Mouse (Mus musculus) gastrocnemius, adult 18-20 months (tissue): ENCODE measurements around the gene En2. TPM values are rescaled to one million over a fixed set of nuclear protein-coding genes. Genes with fewer than 3 reads are reported as not detected.

ENCODE experiments used
- DNase-seq: peaks from one replicate; pipeline ENCODE4 v3.0.0; 2021; ENCODE audit warnings: low spot score
- long read RNA-seq, 2 experiments: library from polyadenylated mRNA; stranded (forward); transcript quantifications; one replicate each; pipeline ENCODE4 v2.0.0; 2021
- total RNA-seq, 2 experiments: library from RNA; stranded (reverse); gene quantifications; 2 replicates each; pipeline ENCODE4 v1.2.3; 2021

Gene En2
- under 1 TPM; 0.21 to 0.23 TPM for total RNA-seq
- long read RNA-seq, experiment 1, partial matches to known transcripts: 0 of 1 reads
- long read RNA-seq, experiment 1, other reads (novel, unspliced or antisense): 0 of 1 reads
- long read RNA-seq, experiment 2, partial matches to known transcripts: 0 of 1 reads
- long read RNA-seq, experiment 2, other reads (novel, unspliced or antisense): 0 of 1 reads

DNA sequence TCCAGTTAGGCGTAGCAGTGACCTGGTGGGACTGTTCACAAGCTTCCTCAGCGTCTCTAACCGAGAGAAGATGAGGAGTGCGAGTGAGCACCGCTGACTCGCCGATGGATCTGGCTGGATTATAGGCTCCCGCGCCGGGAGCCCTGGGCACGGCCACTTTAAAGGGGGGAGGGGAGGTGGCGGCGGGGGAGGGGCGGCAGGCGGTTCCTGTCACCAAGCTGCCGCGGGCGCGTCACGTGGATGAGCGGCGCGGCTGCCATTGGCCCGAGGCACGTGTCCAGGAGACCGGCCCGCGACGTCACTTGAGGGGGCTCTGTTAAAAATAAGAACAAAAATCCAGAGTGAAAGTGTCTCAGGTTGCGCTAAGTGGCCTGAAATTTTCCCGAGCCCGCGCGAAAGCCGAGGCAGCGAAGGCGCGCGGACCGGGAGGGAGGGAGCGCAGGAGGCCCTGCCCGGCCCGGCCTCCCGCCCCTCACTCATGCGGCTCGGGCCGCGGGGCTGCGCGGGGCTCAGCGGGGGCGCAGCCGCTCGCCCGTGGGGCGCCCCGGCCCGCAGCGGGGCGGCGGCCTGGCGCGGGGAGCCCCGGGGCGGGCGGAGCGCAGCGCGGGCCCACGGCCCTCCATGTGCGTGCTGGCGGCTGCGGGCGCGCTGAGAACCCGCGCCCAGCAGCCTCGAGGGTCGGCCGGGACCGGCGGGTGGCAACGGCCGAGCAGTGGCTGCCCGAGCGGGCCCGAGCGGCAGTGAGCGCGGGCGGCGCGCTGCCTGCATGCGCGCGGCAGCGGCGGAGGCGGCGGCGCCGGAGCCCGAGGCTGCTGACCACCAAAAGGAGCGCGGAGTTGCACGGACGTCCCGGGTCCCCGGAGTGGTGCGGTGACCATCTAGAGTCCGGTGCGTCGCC is at the start of gene En2:
Gene En2 (plus strand): TSS at position 337 of the 898 bp plus-strand sequence.
- DNase-seq: peak; percentile 51

DNA sequence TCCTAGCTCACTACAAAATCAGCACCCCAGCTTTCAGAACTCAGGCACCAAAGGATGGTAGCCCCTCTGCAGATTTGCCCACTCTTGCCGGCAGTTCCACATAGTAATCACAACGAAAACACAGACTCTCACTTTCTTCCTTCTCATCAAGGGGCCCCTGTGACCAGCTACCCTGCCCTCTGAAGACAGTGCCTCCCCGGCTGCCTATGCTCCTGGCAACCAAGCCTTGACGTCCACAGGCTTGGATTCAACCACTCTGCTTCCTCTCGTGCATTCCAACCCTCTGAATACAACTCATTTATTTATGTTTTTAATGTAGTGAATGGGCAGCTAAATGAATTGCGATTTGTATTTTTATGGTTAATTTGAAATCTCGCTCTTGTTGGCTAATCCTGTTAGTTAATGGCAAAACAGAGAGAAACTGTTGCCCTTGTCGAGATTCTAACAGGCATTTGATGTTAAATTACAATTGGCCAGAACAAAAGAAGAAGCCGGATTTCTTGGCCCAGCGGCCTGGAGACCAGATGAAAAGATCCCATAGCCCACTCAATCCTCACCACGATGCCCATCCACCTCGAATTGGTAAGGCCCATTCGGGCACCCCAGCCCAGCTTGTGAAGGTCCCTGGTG is 48.1 kb upstream of the En2 start:
- no peak for DNase-seq

DNA sequence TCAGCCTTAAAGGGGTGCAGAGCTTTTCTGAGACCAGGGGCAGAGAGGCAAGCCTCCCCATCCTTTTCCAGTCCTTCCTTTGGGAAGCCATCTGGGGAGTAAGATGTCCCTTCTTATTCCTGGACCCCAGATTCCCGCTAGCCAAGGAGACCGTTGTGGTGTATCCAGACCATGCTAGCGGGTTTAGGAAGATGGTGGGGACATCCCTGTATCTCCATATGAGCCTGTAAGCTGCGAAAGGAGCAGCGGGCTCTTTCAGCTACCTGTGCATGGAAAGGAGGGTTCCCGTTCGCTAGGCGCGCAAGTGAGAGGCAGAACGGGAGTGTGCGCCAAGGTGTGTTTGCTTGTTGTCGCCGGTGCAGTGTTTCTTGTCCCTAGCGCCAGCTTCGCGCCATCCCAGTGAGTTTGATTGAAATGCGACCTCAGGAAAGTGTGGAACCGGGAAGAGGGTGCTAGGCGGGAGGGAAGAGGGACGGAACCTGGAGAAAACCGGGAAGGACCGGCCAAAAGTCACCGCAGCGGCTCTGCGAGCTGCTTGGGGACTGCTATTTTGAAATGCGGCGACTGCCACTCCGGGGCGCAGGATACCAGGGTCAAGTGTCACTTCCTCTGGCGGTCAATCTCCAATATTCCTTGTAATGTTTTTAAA is 47.5 kb upstream of the En2 start:
- DNase-seq: no peak

DNA sequence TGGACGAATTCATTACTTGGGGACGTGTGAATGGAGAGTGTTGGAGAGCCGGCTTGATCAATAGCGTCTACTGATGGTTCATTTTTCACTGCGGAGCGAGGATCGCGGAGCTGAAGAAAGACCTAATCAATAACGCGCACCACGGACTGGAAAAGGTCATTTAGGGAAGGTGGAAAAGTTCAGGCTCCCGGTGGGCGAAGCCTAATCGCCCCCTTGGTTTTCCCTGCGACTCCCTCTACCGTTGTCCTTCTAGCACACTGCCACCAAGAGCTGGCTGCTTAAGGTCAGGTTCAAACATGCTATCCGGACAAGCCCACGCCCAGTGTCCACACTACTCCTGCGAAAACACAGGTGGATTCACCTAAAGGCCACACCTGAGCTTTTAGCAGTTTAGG is 47.0 kb upstream of the En2 start:
- DNase-seq: no peak

DNA sequence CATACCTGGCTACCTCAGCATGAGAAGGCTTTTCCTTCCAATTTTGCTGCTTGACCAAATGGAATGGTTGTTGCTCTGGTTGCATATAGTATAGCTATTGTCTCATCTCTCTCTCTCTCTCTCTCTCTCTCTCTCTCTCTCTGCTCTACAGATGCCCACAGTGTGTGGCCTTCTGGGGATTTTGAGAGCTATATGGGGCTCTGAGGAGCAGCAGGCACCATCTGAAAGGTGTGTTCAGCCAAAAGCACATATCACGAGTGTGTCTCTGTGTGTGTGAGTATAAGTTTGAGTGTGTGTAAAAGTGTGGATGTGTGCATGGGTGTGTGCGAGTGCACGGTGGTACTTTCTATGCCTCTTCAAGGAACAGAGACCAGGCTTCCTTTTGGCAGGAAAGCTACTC is 45.9 kb upstream of the En2 start:
- DNase-seq: no peak

DNA sequence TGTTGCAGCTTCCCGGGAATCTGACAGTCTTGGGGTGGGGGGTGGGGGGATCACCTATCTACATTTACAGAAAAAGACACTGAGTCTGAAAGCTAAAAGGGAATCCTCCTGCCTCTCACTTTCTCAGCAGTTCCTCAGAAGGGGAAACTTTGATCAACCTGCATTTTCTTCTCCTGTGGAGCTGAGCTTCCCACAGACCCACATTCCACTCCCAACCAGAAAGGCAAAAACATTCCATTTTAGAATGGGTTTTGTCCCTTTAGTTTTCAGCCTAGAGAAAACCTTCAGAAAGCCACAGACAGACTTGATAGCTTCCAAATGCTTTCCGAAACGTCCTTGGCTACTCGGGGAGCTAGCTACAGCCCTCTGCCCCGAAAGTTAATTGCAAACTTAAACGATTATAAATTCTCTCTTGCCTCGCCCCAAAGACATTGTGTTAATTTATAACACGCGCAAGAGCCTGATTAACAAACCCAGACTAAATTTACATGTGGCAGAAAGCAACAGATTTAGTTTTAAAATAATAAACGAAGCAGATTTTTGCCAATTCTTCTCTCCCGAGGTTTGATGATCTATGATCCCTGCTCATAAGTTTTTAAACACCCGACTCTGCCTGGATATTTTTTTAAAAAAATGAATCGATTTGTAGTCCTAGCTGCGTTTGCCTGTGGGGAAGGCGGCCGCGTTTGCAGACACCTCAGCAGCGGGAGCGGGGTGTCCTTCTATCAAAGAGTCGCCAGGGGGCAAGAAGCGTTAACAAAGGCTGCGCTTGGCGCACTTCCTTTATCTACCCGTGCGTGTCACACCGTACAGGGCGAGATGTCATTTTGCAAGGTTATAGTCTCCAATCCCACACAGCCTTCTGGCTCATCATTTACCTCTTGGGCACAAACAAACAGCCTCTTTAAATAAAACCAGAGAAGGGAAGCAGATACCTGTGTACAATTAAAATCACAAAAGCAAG is 42.7 kb upstream of the En2 start:
- DNase-seq: peak; percentile 36

DNA sequence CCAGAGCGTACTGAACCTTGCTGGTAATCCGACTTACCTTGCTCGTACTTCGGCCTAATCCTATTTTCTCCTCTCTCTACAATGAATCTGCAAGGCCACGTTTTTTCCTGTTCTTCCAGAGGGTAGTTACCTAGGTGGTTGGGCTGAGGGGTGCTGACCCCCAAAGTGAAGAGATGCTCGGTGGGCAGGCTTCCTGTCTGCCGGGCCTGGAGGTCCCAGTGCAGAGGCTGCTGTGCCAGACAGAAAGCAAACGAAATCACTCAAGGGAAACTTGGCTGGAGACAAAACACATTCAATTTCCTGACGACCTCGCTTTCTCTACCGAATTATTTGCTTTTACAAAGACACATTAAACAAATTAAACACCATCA is 42.1 kb upstream of the En2 start:
- no peak for DNase-seq

DNA sequence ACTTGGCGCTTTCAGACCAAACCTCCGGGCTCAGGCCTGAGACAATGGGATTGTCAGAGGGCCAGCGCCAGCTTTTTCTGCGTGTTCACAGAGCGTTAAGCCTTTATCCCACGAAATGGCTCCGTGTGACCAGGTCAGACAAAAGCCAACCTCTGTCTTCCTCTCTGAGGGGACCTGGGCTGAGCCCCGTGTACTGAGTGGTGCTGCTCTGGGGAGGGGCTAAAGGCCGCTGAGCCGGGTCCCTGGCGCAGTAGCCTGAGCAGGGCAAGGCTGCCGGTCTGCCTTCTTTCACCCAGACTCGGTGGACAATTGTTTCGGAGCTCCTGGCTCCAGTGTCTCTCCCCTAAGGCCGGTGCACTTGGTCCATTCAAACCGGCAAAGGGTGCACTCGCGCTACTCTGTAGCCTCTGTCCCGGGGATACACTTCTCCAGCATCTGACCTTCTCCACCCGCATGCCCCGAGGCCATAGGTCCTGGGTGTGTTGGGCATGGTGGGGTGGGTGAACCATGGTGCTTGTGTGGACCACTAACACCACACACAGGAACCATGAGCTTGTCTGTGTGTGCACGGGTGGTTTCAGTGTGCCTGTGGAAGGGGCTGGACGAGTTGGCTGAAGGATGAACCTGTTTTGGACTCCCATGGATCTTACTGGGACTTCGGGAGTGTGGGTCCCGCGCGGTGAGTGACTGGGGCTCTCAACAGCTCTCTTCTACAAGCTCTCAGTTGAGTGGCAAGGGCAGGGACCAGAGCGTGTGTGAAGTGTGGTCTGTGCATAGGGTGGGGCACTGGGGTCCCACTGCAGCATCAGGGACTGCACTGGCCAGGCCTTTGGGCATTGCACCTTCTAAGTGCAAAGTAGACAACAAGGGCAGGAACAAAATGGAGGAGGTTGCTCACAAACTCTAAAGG is 40.9 kb upstream of the En2 start:
- no peak for DNase-seq

DNA sequence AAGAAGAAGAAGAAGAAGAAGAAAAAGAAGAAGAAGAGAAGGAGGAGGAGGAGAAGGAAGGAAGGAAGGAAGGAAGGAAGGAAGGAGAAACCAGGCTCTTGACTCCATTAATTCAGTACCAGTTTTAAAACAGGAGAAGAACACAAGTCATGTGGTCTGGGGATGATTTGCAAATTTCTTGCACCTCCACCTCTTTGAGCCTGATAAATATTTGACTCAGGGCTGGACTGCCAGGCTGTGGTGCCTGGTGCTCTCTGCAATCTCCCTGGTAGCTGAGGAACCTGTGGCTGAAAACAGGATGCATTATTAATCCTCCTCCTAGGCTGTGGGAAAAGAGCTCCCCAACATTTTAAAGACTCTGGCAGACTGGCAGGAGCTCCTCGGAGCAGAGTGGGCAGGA is 36.6 kb upstream of the En2 start:
- DNase-seq: no peak

DNA sequence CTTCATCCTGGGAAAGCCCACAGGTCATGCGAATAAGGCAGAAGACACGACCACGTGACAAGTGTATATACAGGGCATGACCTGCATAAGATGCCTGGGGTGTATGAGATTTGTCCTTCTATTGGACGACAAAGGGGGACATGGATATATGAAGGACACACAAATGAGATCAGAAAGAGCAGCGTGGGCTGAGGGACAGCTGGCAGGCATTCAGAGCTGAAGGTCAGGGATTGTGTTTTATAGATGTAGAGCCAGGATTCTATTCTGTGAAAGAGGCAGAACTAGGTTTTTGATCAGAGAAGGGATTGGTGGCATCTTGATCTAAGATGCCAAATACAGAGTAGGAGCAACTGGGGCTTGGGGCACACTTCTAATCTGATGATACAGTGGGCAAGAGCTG is 33.3 kb upstream of the En2 start:
- no peak for DNase-seq

DNA sequence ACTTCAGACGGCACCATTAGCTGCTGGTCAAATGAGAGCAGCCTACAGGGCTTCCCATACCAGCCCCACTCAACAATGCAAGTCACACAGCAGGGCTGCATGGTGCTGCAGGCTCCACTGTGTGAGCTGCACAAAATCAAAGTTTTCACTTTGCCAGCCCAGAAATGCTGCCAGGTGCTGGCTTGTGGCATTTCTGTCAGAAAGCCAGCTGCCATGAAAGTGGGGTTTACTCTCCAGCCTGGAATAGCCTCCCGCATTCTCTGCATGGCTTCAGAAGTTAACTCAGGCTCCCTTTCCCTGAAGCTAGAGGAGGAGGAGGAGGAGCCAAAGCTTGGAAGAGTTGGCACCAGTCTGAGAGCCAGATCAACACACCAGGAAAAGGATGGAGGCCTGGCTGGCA is 29.1 kb upstream of the En2 start:
- no peak for DNase-seq

DNA sequence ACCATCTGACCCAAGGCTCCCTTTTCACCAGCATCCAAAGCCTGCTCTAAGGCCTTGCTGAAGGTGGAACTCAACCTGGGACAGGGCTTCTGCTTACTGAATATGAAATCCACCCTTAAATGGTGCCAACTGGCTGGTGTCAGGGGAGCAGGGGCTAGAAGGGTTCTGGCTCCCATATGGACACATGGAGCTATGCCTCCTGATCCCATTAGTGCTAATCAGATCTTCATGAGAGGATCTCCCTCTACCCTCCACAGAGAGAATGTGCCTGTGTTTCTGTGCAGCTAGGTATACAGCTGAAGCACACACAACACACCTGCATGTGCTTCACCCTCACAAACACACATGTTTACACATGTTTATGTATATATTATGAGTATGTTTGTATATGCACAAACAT is 20.9 kb upstream of the En2 start:
- DNase-seq: no peak

DNA sequence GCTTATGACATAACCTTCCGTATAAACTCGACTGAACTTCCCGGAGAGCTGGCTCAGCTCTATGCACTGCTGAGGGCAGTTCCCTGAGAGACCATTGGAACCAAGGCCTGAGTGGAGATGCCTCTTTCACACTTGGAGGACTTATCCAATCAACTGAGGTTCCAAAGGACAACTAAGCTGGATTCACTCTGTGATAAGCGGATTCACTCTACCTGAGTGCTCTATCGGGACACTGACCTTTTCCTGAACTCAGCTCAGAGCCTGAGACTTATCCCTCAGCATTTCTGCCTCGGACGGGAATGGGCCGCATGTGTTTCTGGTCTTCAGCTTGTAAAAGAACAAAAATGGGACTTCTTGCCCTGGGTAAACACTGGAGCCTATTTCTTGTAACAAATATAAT is 19.5 kb upstream of the En2 start:
- no peak for DNase-seq

DNA sequence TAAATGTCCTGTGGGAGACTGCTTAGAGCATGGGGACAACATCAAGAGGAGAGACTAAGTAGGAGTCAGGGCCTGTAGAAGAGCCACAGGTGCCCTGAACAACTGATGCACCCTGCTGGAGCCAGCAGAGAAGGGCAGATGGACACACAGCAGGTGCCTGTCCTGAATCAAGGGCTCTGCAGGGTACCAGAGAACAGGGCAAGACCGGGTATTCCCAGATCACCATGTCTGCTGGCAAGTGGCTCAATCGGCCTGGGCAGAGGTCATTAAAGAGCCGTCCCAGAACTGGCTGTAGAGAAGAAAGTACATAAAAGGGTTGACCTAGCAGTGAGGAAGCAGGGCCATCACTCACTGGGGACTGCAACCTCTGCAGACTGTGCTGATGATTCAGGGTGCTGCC is 17.0 kb upstream of the En2 start:
- no peak for DNase-seq

DNA sequence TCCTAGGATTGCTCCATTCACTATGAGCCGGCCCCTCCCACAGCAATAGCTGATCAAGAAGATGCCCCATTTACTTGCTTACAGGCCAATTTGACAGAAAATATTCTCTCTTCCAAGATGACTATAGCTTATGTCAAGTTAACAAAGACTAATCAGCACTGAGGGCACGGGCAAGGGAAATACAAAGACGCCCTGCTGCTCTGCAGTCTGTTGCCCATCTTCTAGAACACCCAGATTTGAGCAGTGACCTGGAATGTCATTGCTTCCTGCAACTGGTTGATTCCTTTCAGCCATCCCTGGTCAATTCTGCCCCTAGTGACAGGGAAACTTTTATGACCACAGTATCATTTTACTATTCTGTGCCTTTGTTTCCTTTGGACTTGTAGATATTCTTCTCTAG is 16.1 kb upstream of the En2 start:
- DNase-seq: no peak

DNA sequence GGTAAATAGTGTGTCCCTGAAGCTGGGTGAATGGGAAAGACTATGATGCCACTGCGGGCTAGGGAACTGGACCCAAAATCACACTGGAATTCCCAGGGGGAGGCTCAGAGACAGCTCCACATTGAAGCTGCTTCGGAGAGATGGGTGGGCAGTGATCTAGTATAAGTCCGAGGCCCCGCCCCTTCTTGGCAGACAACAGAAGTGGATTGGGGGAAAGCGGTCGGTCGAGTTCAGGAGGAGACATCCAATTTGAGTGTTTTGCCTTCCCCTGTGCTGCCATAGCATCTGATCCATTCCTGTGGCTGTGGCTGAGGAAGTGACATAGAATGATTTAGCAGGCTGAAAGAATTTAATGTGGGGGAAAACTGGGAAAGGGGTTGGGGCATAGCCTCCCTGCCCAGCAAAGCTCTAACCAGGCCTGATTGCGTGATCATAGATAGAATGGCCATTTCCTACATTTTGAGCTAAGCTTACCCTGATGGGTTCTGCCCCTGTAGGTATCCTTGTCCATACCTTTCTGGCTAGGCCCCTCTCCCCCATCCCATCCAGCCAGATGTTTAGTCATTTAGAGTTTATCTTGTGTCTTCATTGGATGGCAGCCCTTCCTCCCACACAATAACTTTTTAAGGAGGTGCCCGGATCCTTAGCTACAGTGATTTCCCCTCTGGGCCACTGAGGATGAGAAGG is 8.3 kb upstream of the En2 start:
- DNase-seq: no peak

DNA sequence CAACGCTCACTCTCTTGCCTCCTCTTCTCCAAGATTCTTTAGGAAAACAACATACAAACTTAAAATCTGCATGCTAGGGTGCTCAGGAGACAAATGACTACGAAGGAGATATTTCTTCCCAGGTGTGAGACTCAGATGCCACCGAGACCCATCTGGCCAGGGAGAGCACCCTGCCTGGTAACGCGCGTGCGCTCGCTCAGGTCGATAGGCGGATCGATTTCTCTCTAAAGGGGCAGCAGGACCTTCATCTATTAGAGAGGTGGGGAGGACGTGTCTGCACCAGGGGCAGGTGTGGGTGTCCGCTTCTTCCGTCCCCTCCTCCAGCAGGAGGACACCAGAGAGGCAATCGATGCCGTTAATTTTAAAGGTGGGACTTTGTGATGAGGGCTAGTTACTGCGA is 7.7 kb upstream of the En2 start:
- DNase-seq: no peak

DNA sequence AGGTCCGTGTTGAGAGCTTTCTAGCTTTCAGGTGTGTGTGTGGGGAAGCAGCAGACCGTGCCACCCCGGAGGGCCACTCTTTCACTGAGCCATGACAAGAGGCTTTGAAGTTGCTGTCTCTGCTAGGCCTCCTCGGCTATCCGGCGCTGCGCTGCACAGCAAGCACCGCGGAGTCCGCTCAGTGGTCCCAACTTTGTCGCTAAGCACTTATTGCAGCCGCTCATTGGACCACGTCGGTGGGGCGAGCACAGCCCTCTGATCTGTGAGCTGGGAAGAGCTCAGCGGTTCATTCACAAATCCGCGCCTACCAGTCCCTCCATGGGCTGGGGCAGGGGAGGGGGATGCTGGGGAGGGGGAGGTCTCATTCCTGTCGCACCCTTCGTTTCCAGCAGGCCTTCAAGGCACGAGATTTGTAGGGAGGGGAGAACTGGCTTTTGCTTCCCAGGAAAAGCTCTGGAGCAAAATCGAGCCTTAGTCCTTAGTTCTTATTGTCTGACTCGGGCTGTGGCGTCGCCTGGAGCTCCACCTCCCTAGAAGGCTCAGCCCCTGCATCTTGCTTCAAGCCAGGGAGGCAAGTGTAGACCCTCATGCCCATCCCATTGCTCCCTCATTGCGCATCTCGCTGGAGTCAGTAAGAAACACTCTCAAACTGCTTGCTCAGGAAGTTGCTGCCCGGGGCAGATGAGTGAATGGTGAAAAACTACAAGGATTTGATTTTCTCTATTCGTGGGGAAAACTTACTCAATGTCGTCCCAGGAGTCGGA is 7.0 kb upstream of the En2 start:
- no peak for DNase-seq

DNA sequence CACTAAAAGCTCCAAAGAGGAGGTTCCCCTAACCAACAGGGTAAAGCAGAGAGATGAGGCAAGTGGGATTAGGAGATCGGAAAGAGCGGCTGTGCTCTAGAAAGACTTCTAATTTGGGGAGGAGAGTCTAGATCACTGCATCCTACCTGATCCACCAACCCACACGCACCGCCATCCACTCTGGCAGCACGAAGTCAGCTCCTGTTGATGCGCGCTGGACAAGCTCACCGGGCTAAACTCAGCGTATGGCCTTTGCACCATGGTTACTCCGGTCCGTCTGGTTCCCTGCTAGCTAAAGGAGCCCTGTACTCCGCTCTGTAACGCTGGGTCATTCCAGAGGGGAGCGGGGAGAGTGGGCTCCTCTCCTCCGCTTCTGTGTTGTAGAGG is 6.4 kb upstream of the En2 start:
- no peak for DNase-seq
